Mouse (Mus musculus) G1E (cell line): ENCODE measurements around the gene Trdmt1.

ENCODE experiments used
- CTCF ChIP-seq: IDR thresholded peaks from 2 replicates; pipeline ENCODE4 v1.5.1; 2012; ENCODE audit warnings: low read depth, low read length, inconsistent platforms, mixed read lengths
- GATA1 ChIP-seq: IDR thresholded peaks from 2 replicates; pipeline ENCODE4 v1.6.1; 2012; ENCODE audit warnings: borderline replicate concordance, low read length, inconsistent platforms, mixed read lengths
- TAL1 ChIP-seq: conservative IDR thresholded peaks from 2 replicates; pipeline ENCODE4 v1.6.1; 2012; ENCODE audit warnings: low read depth, low read length, inconsistent platforms, mixed read lengths

GRCm38 (mm10) chr2:13574066-13574800, 29.8 kb upstream of the Trdmt1 start:
- TF ChIP-seq TAL1 (no peak), CTCF (no peak), GATA1 (no peak)
